Mouse (Mus musculus) heart, adult 2 months (tissue): Measurements from ENCODE around the gene Abcb11. TPM values are rescaled to one million over a fixed set of nuclear protein-coding genes. Genes with fewer than 3 reads are reported as not detected.

Experiments used
- DNase-seq, 2 experiments: peaks; one replicate each; pipeline ENCODE4 v3.0.0; 2021
- H3K27ac ChIP-seq: fragments of 200-600 bp; 2 replicates; pipeline ENCODE4 v1.8.1; 2022
- H3K27me3 ChIP-seq: fragments of 200-500 bp; 2 replicates; pipeline ENCODE4 v1.6.1; 2012; ENCODE audit warnings: mild to moderate bottlenecking, low read length, inconsistent platforms, mixed read lengths; ENCODE audit not compliant: control insufficient read depth, insufficient read depth
- H3K36me3 ChIP-seq: fragments of 200-500 bp; 2 replicates; pipeline ENCODE4 v1.6.1; 2012; ENCODE audit warnings: low read length, inconsistent platforms; ENCODE audit not compliant: control insufficient read depth, insufficient read depth
- H3K4me1 ChIP-seq: fragments of 200-500 bp; 2 replicates; pipeline ENCODE4 v1.6.1; 2011; ENCODE audit warnings: low read length; ENCODE audit not compliant: control insufficient read depth, insufficient read depth
- H3K4me3 ChIP-seq: fragments of 200-600 bp; 2 replicates; pipeline ENCODE4 v1.8.1; 2022
- H3K79me2 ChIP-seq: fragments of 200-500 bp; replicated peaks from 2 replicates; pipeline ENCODE4 v1.6.1; 2012; ENCODE audit warnings: mild to moderate bottlenecking, inconsistent platforms, low read length, moderate library complexity, mixed read lengths; ENCODE audit not compliant: control insufficient read depth, insufficient read depth
- H3K9ac ChIP-seq: fragments of 200-500 bp; 2 replicates; pipeline ENCODE4 v1.6.1; 2012; ENCODE audit warnings: low read depth, mild to moderate bottlenecking, control low read depth, inconsistent platforms, low read length, mixed read lengths
- CTCF ChIP-seq: fragments of 200-600 bp; IDR thresholded peaks from 2 replicates; pipeline ENCODE4 v1.8.1; 2022; ENCODE audit warnings: antibody characterized with exemption, mild to moderate bottlenecking, moderate library complexity
- EP300 ChIP-seq: fragments of 200-500 bp; IDR thresholded peaks from 2 replicates; pipeline ENCODE4 v1.6.1; 2011; ENCODE audit warnings: low read depth, low read length, control low read depth; ENCODE audit not compliant: insufficient read depth
- POLR2A ChIP-seq: fragments of 200-500 bp; IDR thresholded peaks from 2 replicates; pipeline ENCODE4 v1.6.1; 2011; ENCODE audit warnings: mild to moderate bottlenecking, low read depth, low read length, control low read depth; ENCODE audit not compliant: insufficient read depth
- WGBS: fragments of 180-500 bp; shearing (Covaris S2); methylation state at CpG from one replicate; pipeline ENCODE4 v1.1.7; 2018; 5-methylcytosine and 5-hydroxymethylcytosine counted together
- intact Hi-C: fragments of 180-260 bp; cut with DNase I; formaldehyde crosslinking; loops from one replicate; pipeline ENCODE4 v1.15.1; 2025
- long read RNA-seq: library from polyadenylated mRNA; stranded (forward); transcript quantifications from one replicate; pipeline ENCODE4 v2.0.0, GENCODE M21; 2021
- polyA plus RNA-seq: library from polyadenylated mRNA; depleted of rRNA; stranded (reverse); fragments of >200 nt; gene quantifications from 2 replicates; pipeline ENCODE4 v1.2.3, GENCODE M21; 2012; rRNA removed
- total RNA-seq, 2 experiments: library from RNA; stranded (reverse); gene quantifications; 2 replicates each; pipeline ENCODE4 v1.2.3; 2021

The Abcb11 gene
- total RNA-seq (not detected), polyA plus RNA-seq (0.09 TPM in 1 of 2 replicates, not detected in the other)
- long read RNA-seq, result 0 reads

DNA sequence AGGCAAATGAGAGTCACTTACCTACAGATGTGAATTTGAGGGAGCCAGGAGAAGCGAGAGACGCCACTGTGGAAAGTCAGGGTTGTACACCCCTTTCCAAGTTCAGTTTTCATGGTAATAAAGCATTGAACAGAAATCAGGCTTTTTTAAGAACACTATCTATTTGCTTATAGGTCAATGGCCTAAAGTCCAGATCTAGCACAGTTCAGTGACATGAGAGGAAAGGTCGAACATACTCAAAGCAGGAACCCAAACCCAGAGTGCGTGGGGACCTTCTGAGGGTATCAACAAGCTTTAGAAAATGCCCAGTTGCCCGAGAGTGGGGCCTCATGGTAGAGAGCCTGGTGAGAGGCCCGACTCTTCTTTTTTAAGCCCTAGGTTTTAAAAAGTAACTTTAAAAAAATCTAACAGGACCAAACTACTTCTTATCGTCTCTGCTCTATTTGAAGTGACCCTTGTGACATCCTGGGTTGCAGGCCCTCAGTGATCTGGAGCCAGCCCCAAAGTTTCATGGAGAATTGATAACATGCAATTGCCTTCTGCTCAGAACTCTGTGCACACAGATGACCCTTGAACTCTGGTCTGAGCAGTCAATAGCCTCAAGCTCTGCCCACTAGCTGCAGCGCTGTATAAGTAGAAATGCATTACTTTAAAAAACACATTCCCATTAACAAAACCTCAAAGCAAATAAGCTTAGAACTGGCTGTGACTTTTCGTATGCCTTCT, at the start of gene Abcb11:
TSS of gene Abcb11 (minus strand) at position 121 of the 726 bp plus-strand sequence.
- intact Hi-C loops, result no loop called here

GRCm38 (mm10) chr2:69386118-69386871, 43.9 kb upstream of the Abcb11 start:
- Histone ChIP-seq H3K36me3 (no peaks in the 10 kb centered on the region), H3K9ac (no peak overlapping the region), H3K27me3 (no peaks in the 10 kb centered on the region), H3K4me1 (no peaks in the 10 kb centered on the region), H3K4me3 (no peak overlapping the region), H3K79me2 (no peaks in the 10 kb centered on the region), H3K27ac (no peak overlapping the region)
- TF ChIP-seq EP300 (no peak), CTCF (no peak), POLR2A (no peak)
- no peak for DNase-seq
- intact Hi-C loops, result no loop called here
- 51% methylated on average over 3 of the region's 3 CpGs for WGBS

More for the DNA sequence above, at the start of gene Abcb11:
- Histone ChIP-seq H3K36me3 (no peaks in the 10 kb centered on the region), H3K4me3 (no peak within 1 kb of the TSS), H3K27me3 (no peaks in the 10 kb centered on the region), H3K27ac (no peak within 1 kb of the TSS), H3K9ac (no peak within 1 kb of the TSS), H3K4me1 (no peaks in the 10 kb centered on the region), H3K79me2 (no peaks in the 10 kb centered on the region)
- WGBS, result 82% methylated on average over 9 of the region's 9 CpGs
- TF ChIP-seq POLR2A (no peak), CTCF (no peak), EP300 (no peak)
- no peak for DNase-seq

DNA sequence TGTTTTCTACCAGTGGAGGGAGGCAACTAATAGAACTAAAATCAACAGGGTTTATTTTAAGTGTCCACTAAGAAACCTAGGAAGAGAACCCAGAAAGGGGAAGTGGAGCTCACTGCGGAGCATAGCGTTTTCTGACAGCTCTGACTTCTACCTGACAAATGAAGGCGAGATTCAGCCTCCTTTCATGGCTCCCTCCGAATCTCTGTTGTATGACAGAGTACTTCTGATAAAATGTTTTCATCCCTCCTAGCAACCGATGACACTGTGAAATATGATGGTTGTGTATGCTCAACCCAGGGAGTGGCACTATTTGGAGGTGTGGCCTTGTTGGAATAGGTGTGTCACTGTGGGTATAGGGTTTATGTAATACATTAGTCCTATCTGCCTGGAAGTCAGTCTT, 40.4 kb upstream of the Abcb11 start:
- Histone ChIP-seq H3K36me3 (no peaks in the 10 kb centered on the region), H3K27ac (no peak overlapping the region), H3K4me1 (no peaks in the 10 kb centered on the region), H3K4me3 (no peak overlapping the region), H3K27me3 (no peaks in the 10 kb centered on the region), H3K79me2 (no peaks in the 10 kb centered on the region), H3K9ac (no peak overlapping the region)
- no peak for DNase-seq
- intact Hi-C loops, result no loop called here
- WGBS, result 84% methylated on average over 5 of the region's 5 CpGs
- TF ChIP-seq POLR2A (no peak), CTCF (no peak), EP300 (no peak)

- H3K79me2 ChIP-seq, result no peaks in the 10 kb centered on the region
- H3K27me3 ChIP-seq, result no peaks in the 10 kb centered on the region
- no peak overlapping the region for H3K27ac ChIP-seq
- intact Hi-C loops, result no loop called here
- no peak for TF ChIP-seq EP300
- TF ChIP-seq CTCF, result 0 out of 2 replicates have a peak, but pooled peaks have one; percentile 16
- no peak for TF ChIP-seq POLR2A
- H3K4me1 ChIP-seq, result no peaks in the 10 kb centered on the region
- no peaks in the 10 kb centered on the region for H3K36me3 ChIP-seq
- no peak overlapping the region for H3K9ac ChIP-seq
- DNase-seq, result no peak
- H3K4me3 ChIP-seq, result no peak overlapping the region
- WGBS, result 35% methylated on average over 8 of the region's 8 CpGs
Measured at GRCm38 (mm10) chr2:69381740-69382139, 39.3 kb upstream of the Abcb11 start.

- Histone ChIP-seq H3K4me3 (no peak within 1 kb of the TSS), H3K27me3 (no peaks in the 10 kb centered on the region), H3K36me3 (no peaks in the 10 kb centered on the region), H3K4me1 (no peaks in the 10 kb centered on the region), H3K79me2 (no peaks in the 10 kb centered on the region), H3K27ac (no peak within 1 kb of the TSS), H3K9ac (no peak within 1 kb of the TSS)
- intact Hi-C loops, result no loop called here
- DNase-seq, result peak in 1 of 2 experiments; percentile 18
- WGBS, result 35% methylated on average over 13 of the region's 13 CpGs
- TF ChIP-seq POLR2A, result no peak
- no peak for TF ChIP-seq EP300
- no peak for TF ChIP-seq CTCF
Measured at GRCm38 (mm10) chr2:69380281-69380680, 37.9 kb upstream of the Abcb11 start, which contains the start of gene Dhrs9. Gene Dhrs9, plus strand, starts transcription at chr2:69380445.

DNA sequence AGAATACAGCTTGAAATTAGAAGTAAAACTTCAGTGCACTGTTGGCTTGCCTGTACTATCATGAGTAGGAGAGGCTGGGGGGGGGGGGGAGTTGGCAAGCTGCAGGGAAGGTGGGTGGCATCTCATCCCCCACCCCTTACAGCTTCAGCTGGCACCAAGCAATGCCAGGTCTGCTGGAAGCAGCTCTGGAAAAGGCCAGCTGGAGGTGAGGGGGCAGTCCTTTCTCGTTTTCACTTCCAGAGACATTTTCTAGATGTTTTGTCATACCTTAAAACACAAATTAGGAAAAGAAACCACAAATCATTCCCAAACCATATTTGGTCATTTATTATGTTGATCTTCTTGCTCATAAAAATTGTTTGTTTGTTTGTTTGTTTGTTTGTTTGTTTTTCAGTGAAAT, 37.4 kb upstream of the Abcb11 start:
- no peak for DNase-seq
- Histone ChIP-seq H3K27ac (no peak overlapping the region), H3K36me3 (no peaks in the 10 kb centered on the region), H3K4me3 (no peak overlapping the region), H3K79me2 (no peaks in the 10 kb centered on the region), H3K27me3 (no peaks in the 10 kb centered on the region), H3K4me1 (no peaks in the 10 kb centered on the region), H3K9ac (no peak overlapping the region)
- no peak for TF ChIP-seq EP300
- no peak for TF ChIP-seq POLR2A
- TF ChIP-seq CTCF, result no peak
- intact Hi-C loops, result no loop called here
- 41% methylated on average over 1 of the region's 1 CpGs for WGBS
